Mouse (Mus musculus) hindbrain, embryonic 12.5 days (tissue): ENCODE measurements at regions not wholly inside any gene's neighbourhood (a gene's known extent, or its start where the extent isn't known, plus 50 kb on each side); places are given as distances from the start of the nearest gene placed in this dataset.

Experiments
- ATAC-seq: fragments of 200-750 bp; cut with Nextera tagmentation; 2 replicates; pipeline ENCODE4 v1.8.0; 2017; ENCODE audit warnings: moderate TSS enrichment; ENCODE audit not compliant: low FRiP score
- H3K27ac ChIP-seq: fragments of 300-500 bp; sonication (generic); 2 replicates; pipeline ENCODE4 v1.5.1; 2016; ENCODE audit warnings: mild to moderate bottlenecking
- H3K27me3 ChIP-seq: fragments of 300-500 bp; sonication (generic); 2 replicates; pipeline ENCODE4 v1.6.1; 2016; ENCODE audit warnings: mild to moderate bottlenecking
- H3K36me3 ChIP-seq: fragments of 300-500 bp; sonication (generic); 2 replicates; pipeline ENCODE4 v1.6.1; 2016; ENCODE audit warnings: mild to moderate bottlenecking
- H3K4me1 ChIP-seq: fragments of 300-500 bp; sonication (generic); 2 replicates; pipeline ENCODE4 v1.6.1; 2016
- H3K4me2 ChIP-seq: fragments of 300-500 bp; sonication (generic); replicated peaks from 2 replicates; pipeline ENCODE4 v1.6.1; 2016; ENCODE audit warnings: mild to moderate bottlenecking
- H3K4me3 ChIP-seq: fragments of 300-500 bp; sonication (generic); 2 replicates; pipeline ENCODE4 v1.5.1; 2016; ENCODE audit warnings: mild to moderate bottlenecking
- H3K9ac ChIP-seq: fragments of 300-500 bp; sonication (generic); 2 replicates; pipeline ENCODE4 v1.6.1; 2016; ENCODE audit warnings: mild to moderate bottlenecking, moderate library complexity
- H3K9me3 ChIP-seq: fragments of 300-500 bp; sonication (generic); replicated peaks from 2 replicates; pipeline ENCODE4 v1.6.1; 2016; ENCODE audit warnings: mild to moderate bottlenecking
- WGBS: fragments of 180-500 bp; shearing (Covaris S2); methylation state at CpG from one replicate; pipeline ENCODE4 v1.1.7; 2016; 5-methylcytosine and 5-hydroxymethylcytosine counted together

DNA sequence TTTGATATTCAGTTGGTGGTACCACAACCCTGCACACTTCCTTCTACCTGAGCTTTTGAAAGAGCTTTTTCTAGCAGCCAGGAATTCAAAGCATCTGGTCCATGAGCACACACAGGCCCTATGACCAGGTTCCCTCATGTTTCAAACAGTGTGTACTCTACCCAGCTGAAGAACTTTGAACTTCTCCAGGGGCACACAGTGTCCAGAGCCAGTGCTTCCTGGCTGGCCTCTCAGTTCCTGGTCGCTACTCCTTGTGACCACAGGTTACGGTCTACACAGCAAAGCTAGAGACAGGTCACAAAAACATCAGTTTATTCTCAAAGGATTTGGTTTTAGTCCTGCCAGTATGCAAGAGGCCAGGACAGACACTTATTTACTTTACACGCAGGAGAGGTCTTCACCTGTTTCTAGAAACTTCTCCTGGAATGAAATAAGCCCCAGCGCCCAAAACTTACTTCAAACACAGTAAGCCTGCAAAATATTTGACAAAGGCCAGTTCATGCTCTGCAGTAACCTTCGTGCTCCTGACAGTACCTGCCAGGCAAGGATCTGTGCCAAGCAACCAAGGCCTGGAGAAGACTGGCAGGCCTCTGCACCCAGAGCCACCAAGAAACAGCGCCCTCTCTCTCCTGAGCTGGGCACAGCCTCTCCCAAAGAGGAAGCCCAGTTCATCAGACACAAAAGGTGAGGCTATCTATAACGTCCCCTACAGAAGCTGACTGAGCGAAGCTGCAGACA is 124.5 kb upstream of the Dio3 start:
- peaks cover 5% of the 10 kb centered on the region for H3K9me3 ChIP-seq
- no peak overlapping the region for H3K27ac ChIP-seq
- no peak overlapping the region for H3K4me3 ChIP-seq
- no peak overlapping the region for H3K9ac ChIP-seq
- H3K36me3 ChIP-seq = no peaks in the 10 kb centered on the region
- WGBS = 86% methylated on average over 8 of the region's 8 CpGs
- no peak for ATAC-seq
- peaks cover 7% of the 10 kb centered on the region for H3K4me1 ChIP-seq
- H3K4me2 ChIP-seq = no peak overlapping the region
- H3K27me3 ChIP-seq = no peaks in the 10 kb centered on the region

GRCm38 (mm10) chr12:110154963-110155325 is 123.9 kb upstream of the Dio3 start:
- 80% methylated on average over 4 of the region's 4 CpGs for WGBS
- Histone ChIP-seq H3K36me3 (no peaks in the 10 kb centered on the region), H3K27me3 (no peaks in the 10 kb centered on the region), H3K9me3 (no peaks in the 10 kb centered on the region; the same call in 1 of the 2 replicates), H3K9ac (no peak overlapping the region), H3K4me3 (no peak overlapping the region), H3K27ac (no peak overlapping the region), H3K4me2 (no peak overlapping the region), H3K4me1 (peaks cover 7% of the 10 kb centered on the region)
- no peak for ATAC-seq

DNA sequence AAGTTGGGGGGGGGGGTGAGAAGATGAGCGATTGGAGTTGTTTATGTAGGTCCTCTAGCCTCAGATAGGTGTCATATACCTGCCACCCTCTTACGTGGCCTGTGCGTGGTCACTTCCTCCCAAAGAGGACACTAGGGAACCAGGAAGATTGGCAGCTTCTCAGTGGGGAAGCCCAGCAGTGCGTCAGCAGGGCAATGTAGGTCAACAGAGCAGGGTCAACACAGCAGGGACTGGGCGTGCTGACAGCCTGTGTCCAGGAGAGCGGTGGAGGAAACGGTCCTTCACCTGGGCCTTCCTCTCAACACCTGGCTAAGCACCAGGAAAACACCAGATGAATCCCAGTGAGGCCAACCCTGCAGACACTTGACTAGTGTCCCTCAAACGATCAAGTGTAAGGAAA is 122.4 kb upstream of the Dio3 start:
- Histone ChIP-seq H3K4me2 (no peak overlapping the region), H3K36me3 (no peaks in the 10 kb centered on the region), H3K9me3 (no peaks in the 10 kb centered on the region), H3K4me1 (peaks cover 7% of the 10 kb centered on the region), H3K4me3 (no peak overlapping the region), H3K27me3 (no peaks in the 10 kb centered on the region), H3K27ac (no peak overlapping the region), H3K9ac (no peak overlapping the region)
- no peak for ATAC-seq
- 39% methylated on average over 8 of the region's 8 CpGs for WGBS

DNA sequence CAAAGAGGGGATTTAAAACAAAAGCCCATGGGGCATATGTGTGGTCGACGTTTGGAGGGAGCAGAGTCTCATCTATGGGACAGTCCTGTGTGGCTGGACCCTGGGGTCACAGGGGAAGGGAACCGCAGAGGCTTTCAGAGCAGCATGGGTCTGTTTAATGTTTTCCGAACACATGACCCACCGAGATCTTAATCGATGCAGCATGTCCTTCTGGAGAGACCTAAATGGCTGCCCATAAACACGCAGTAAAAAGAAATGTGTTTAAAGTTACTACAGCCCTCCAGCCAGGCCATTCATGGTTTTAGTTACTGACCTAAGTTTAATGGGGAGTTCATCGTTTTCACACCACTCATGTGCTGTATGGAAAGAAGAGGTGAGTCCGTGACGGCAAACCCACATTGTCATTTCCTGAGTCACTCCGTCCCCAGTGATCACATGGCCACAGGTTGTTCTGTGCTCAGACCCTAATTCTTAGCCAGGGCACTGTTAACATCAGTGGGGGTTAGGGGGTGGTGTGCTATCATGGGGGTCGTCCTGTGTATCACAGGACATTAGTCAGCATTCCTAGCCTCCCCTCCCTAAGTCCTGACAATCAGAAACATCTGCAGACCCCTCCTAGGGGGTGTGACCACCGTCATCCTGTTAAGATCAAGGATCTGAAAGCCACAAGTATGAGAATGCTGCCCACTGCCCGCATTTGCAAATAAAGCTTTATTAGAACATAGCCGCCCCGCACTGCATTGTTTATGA is 120.7 kb upstream of the Dio3 start:
- no peak overlapping the region for H3K9ac ChIP-seq
- no peaks in the 10 kb centered on the region for H3K9me3 ChIP-seq
- H3K27me3 ChIP-seq = no peaks in the 10 kb centered on the region
- no peak overlapping the region for H3K27ac ChIP-seq
- H3K36me3 ChIP-seq = no peaks in the 10 kb centered on the region
- ATAC-seq = no peak
- no peak overlapping the region for H3K4me3 ChIP-seq
- 68% methylated on average over 16 of the region's 16 CpGs for WGBS
- peaks cover 7% of the 10 kb centered on the region for H3K4me1 ChIP-seq
- no peak overlapping the region for H3K4me2 ChIP-seq

- Histone ChIP-seq H3K4me1 (0 out of 2 replicates have a peak, but pooled peaks cover 5% of the 10 kb centered on the region), H3K4me2 (no peak overlapping the region), H3K27me3 (no peaks in the 10 kb centered on the region), H3K9me3 (no peaks in the 10 kb centered on the region), H3K9ac (no peak overlapping the region), H3K36me3 (no peaks in the 10 kb centered on the region), H3K4me3 (no peak overlapping the region), H3K27ac (no peak overlapping the region)
- 85% methylated on average over 4 of the region's 4 CpGs for WGBS
- ATAC-seq = no peak
Observed at GRCm38 (mm10) chr12:110161306-110161705, 117.6 kb upstream of the Dio3 start.

DNA sequence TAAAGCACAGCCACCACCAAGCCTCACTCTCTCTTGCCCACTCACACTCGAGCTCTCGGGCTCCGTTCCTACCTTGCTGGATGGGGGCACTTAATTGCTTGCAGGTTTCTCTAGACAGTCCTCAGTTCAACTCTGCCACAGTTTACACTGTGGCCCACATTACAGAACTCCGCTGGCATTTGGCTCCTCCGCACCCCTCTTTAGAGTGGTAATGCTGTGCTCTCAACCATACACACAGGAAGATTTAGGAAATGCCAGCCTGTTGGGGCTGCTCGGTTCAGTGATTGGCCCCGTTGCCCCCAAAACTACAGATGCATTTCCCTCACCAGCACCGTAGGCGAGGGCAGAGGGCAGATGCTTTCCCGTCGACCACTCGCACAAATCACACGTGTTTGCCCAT is 113.4 kb upstream of the Dio3 start:
- H3K36me3 ChIP-seq = no peaks in the 10 kb centered on the region
- no peaks in the 10 kb centered on the region for H3K4me1 ChIP-seq
- no peak overlapping the region for H3K4me3 ChIP-seq
- no peak overlapping the region for H3K27ac ChIP-seq
- H3K27me3 ChIP-seq = peaks cover 3% of the 10 kb centered on the region
- H3K4me2 ChIP-seq = no peak overlapping the region
- H3K9ac ChIP-seq = no peak overlapping the region
- no peak for ATAC-seq
- H3K9me3 ChIP-seq = no peaks in the 10 kb centered on the region
- 79% methylated on average over 13 of the region's 13 CpGs for WGBS

DNA sequence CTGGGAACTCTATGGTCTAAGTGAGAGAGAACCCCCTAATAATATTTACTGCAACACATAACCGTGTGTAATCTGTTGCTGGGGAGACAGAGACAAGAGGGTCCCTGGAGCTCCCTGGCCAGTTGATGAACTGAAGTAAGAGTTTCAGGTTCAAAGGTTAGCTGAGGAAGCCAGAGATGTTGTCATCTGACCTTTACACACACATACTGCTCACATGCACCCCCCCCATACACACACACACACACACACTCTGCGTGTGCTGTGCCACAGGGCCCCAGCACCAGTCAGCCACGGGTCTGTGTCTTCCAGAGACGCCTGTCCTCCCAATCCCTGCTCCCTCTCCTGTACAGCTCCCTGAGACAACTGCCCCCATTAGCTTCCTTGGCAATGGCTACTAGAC is 110.5 kb upstream of the Dio3 start:
- Histone ChIP-seq H3K9me3 (no peaks in the 10 kb centered on the region), H3K4me2 (no peak overlapping the region), H3K9ac (no peak overlapping the region), H3K4me3 (no peak overlapping the region), H3K36me3 (no peaks in the 10 kb centered on the region), H3K4me1 (no peaks in the 10 kb centered on the region), H3K27me3 (peaks cover 3% of the 10 kb centered on the region), H3K27ac (no peak overlapping the region)
- ATAC-seq = no peak
- WGBS = 78% methylated on average over 4 of the region's 4 CpGs

DNA sequence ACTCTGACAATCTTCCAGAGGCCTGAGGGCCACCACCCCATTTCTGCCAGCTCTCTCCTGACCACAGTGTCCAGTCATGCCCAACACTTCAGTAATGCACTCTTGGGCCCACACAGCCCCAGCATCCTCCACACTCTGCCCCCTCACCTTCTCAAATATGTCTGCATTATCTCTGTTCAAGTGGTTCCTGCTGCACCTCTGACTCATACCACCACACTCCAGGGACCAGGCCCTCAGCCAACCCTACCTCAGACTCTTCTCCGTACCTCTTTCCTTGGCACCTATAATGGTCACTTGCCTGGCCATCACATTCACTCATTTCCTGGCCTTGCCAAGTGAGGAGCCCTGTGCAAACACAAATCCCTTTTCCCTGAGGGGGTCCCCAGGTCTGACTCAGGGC is 109.6 kb upstream of the Dio3 start:
- no peak for ATAC-seq
- Histone ChIP-seq H3K4me3 (no peak overlapping the region), H3K4me2 (no peak overlapping the region), H3K4me1 (no peaks in the 10 kb centered on the region), H3K27ac (no peak overlapping the region), H3K36me3 (no peaks in the 10 kb centered on the region), H3K9me3 (no peaks in the 10 kb centered on the region), H3K27me3 (peaks cover 3% of the 10 kb centered on the region), H3K9ac (no peak overlapping the region)
- WGBS = 93% methylated on average over 1 of the region's 1 CpGs

GRCm38 (mm10) chr12:110170496-110170895 is 108.4 kb upstream of the Dio3 start:
- Histone ChIP-seq H3K27me3 (peaks cover 3% of the 10 kb centered on the region), H3K9me3 (no peaks in the 10 kb centered on the region), H3K4me2 (no peak overlapping the region), H3K9ac (no peak overlapping the region), H3K36me3 (no peaks in the 10 kb centered on the region), H3K4me3 (no peak overlapping the region), H3K4me1 (no peaks in the 10 kb centered on the region), H3K27ac (no peak overlapping the region)
- no peak for ATAC-seq
- 88% methylated on average over 8 of the region's 8 CpGs for WGBS

- ATAC-seq = no peak
- 89% methylated on average over 2 of the region's 2 CpGs for WGBS
Observed at GRCm38 (mm10) chr12:110177826-110178225, 101.0 kb upstream of the Dio3 start.

GRCm38 (mm10) chr12:110183473-110183872 is 95.4 kb upstream of the Dio3 start:
- no peaks in the 10 kb centered on the region for H3K36me3 ChIP-seq
- H3K4me1 ChIP-seq = peaks cover 18% of the 10 kb centered on the region
- H3K27me3 ChIP-seq = peaks cover 37% of the 10 kb centered on the region
- no peak for ATAC-seq
- 26% methylated on average over 6 of the region's 6 CpGs for WGBS
- no peaks in the 10 kb centered on the region for H3K9me3 ChIP-seq
- H3K4me3 ChIP-seq = no peak overlapping the region
- no peak overlapping the region for H3K27ac ChIP-seq
- H3K9ac ChIP-seq = no peak overlapping the region
- H3K4me2 ChIP-seq = no peak overlapping the region

More at GRCm38 (mm10) chr12:110177826-110178225, 101.0 kb upstream of the Dio3 start:
- H3K36me3 ChIP-seq = no peaks in the 10 kb centered on the region
- H3K9me3 ChIP-seq = no peaks in the 10 kb centered on the region
- H3K27ac ChIP-seq = no peak overlapping the region
- H3K9ac ChIP-seq = no peak overlapping the region
- no peak overlapping the region for H3K4me2 ChIP-seq
- H3K4me3 ChIP-seq = no peak overlapping the region
- H3K27me3 ChIP-seq = no peaks in the 10 kb centered on the region
- no peaks in the 10 kb centered on the region for H3K4me1 ChIP-seq

DNA sequence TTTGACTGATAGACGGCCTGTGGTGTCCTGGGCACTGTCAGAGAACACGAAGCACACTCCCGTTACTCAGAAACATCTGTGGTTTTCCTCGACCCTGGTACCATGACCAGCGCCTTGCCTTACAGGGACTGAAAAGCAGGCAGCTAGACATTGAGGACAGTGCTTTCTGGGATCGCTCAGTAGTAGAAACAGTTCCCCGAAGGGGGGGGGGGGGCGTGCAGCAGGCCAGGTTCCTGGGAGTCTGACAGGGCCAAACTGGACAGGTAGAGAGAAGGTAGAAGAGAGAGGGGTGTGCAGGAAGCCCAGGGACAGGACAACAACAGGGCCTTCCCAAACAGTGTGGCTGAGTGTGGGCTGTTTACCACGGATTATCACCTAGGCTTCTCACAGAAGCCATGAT is 93.5 kb upstream of the Dio3 start:
- Histone ChIP-seq H3K27me3 (peaks cover 47% of the 10 kb centered on the region), H3K4me3 (no peak overlapping the region), H3K9me3 (no peaks in the 10 kb centered on the region), H3K4me1 (peaks cover 29% of the 10 kb centered on the region), H3K4me2 (no peak overlapping the region), H3K36me3 (no peaks in the 10 kb centered on the region), H3K27ac (no peak overlapping the region), H3K9ac (no peak overlapping the region)
- 37% methylated on average over 9 of the region's 9 CpGs for WGBS
- ATAC-seq = no peak

GRCm38 (mm10) chr12:110186381-110186780 is 92.5 kb upstream of the Dio3 start:
- Histone ChIP-seq H3K4me2 (no peak overlapping the region), H3K9ac (no peak overlapping the region), H3K27me3 (peaks cover 56% of the 10 kb centered on the region), H3K4me3 (no peak overlapping the region), H3K9me3 (no peaks in the 10 kb centered on the region), H3K27ac (no peak overlapping the region), H3K4me1 (peaks cover 29% of the 10 kb centered on the region), H3K36me3 (no peaks in the 10 kb centered on the region)
- WGBS = 16% methylated on average over 3 of the region's 3 CpGs
- no peak for ATAC-seq
